Mouse (Mus musculus): ENCODE results near the gene Pde8b. TPM values are rescaled to one million over a fixed set of nuclear protein-coding genes. Genes with fewer than 3 reads are reported as not detected.
"Not testable (repeated sequence)": the region's sequence is repeated elsewhere in the genome, so short reads cannot be mapped to it uniquely, and the experiment has no call there.

Gene Pde8b
- total RNA-seq, 2 experiments from 2014 or later, result 132 to 151 TPM

GRCm38 (mm10) chr13:95255083-95255482, 4.9 kb upstream of the Pde8b start:
- intact Hi-C loops (cut with DNase I), result no loop called here
- no peak overlapping the region for H3K4me3 ChIP-seq
- DNase-seq (ENCODE audit: extremely low spot score in 1 of 2, low spot score in 2 of 2), result no peak
- no peak overlapping the region for H3K27ac ChIP-seq
- no peak for TF ChIP-seq CTCF (IDR thresholded peaks at IDR 0.05)

DNA sequence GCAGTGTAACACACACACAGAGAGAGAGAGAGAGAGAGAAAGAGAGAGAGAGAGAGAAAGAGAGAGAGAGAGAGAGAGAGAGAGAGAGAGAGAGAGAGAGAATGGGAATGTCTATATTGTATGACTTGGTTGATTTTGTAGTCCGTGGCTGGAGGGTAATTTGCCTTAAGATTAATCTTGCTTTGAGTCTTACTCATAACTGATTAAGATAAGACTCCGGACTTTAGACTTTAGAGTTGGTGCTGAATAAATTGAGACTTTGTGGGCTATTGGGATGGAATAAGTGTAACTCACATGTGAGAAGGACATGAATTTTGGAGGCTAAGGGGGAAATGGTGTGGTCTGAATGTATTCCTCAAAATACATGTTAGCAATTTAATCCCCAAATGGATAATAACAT, 7.1 kb downstream of the Pde8b start:
- intact Hi-C loops (cut with DNase I), result no loop called here
- no peak overlapping the region for H3K4me3 ChIP-seq
- TF ChIP-seq CTCF (IDR thresholded peaks at IDR 0.05), result no peak
- H3K27ac ChIP-seq, result no peak overlapping the region
- no peak for DNase-seq (ENCODE audit: extremely low spot score in 1 of 2, low spot score in 2 of 2)

DNA sequence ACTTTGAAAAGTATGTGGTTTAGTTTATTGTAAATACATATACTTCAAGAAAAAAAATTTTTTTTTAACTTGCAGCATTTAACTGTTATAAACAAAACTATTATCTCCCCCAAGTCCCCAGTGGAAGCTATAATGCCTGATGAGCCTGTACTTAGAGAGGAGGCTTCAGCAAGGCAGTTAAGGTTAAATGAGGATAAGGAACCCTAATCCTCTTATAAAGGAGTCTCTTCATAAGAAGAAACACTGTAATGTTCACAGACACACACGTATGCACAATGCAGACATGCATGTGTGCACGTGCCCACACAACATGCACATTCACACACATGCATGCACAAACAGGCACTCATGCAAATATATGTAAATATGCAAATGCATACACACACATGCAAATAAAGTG, 12.6 kb downstream of the Pde8b start:
- Histone ChIP-seq H3K4me3 (no peak overlapping the region), H3K27ac (no peak overlapping the region)
- DNase-seq (ENCODE audit: extremely low spot score in 1 of 2, low spot score in 2 of 2), result no peak
- intact Hi-C loops (cut with DNase I), result no loop called here
- no peak for TF ChIP-seq CTCF (IDR thresholded peaks at IDR 0.05)

DNA sequence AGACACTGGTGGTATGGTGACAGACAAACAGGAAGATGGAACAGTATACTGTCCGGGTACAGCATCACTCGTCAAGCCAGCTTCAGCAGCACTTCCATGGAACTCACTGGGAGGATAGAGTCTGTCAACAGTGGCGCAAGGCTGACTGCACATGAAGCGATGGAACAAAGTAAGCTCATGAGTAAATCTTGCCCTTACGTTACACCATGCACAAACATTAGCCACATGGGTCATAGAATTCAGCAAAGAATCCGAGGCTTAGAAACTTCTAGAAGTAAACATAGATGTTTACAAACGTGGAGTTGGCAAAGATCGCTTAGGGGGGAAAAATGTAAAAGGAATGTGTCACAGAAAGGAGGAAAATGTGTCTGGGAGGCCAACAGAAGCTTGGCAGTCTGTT, 14.9 kb downstream of the Pde8b start:
- Histone ChIP-seq H3K4me3 (no peak overlapping the region), H3K27ac (no peak overlapping the region)
- DNase-seq (ENCODE audit: extremely low spot score in 1 of 2, low spot score in 2 of 2), result no peak
- intact Hi-C loops (cut with DNase I), result no loop called here
- TF ChIP-seq CTCF (IDR thresholded peaks at IDR 0.05), result no peak

- H3K4me3 ChIP-seq, result no peak overlapping the region
- no peak for DNase-seq (ENCODE audit: extremely low spot score in 1 of 2, low spot score in 2 of 2)
- TF ChIP-seq CTCF (IDR thresholded peaks at IDR 0.05), result no peak
- intact Hi-C loops (cut with DNase I), result no loop called here
- H3K27ac ChIP-seq, result no peak overlapping the region
Observed at GRCm38 (mm10) chr13:95231366-95232138, 18.6 kb downstream of the Pde8b start.

- intact Hi-C loops (cut with DNase I), result no loop called here
- DNase-seq (ENCODE audit: extremely low spot score in 1 of 2, low spot score in 2 of 2), result no peak
- TF ChIP-seq CTCF (IDR thresholded peaks at IDR 0.05), result no peak
- no peak overlapping the region for H3K4me3 ChIP-seq
- H3K27ac ChIP-seq, result no peak overlapping the region
Observed at GRCm38 (mm10) chr13:95230326-95230725, 19.8 kb downstream of the Pde8b start.

GRCm38 (mm10) chr13:95224491-95224890, 25.6 kb downstream of the Pde8b start:
- no peak for TF ChIP-seq CTCF (IDR thresholded peaks at IDR 0.05)
- H3K4me3 ChIP-seq, result no peak overlapping the region
- intact Hi-C loops (cut with DNase I), result loop anchor here (5.0 kb wide), 2 partner anchors 142 to 192 kb away; no protein-coding TSS in a partner anchor
- no peak overlapping the region for H3K27ac ChIP-seq
- no peak for DNase-seq (ENCODE audit: extremely low spot score in 1 of 2, low spot score in 2 of 2)

DNA sequence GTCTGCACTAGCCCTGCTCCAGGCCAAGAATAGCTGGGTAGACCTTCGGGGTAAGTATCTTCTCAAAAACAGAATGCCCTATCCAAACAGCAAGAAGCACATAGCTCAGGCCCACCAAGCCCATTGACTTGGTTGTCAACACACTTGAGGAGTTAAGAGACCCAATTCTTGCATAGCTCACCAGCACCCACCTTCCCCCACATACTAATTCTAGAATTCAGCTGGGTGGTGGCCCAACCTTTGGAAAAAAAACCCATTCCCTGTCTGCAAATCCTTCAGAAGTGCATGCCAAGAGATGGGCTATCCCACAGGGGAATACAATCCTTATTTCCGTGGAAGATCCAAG, 26.7 kb downstream of the Pde8b start:
- DNase-seq (ENCODE audit: extremely low spot score in 1 of 2, low spot score in 2 of 2), result no peak
- TF ChIP-seq CTCF (IDR thresholded peaks at IDR 0.05), result no peak
- Histone ChIP-seq H3K4me3 (peak overlapping the region; percentile 72), H3K27ac (peak overlapping the region; percentile 94)
- intact Hi-C loops (cut with DNase I), result loop anchor here (5.0 kb wide), 2 partner anchors 141 to 191 kb away; no protein-coding TSS in a partner anchor

- Histone ChIP-seq H3K27ac (peak overlapping the region; percentile 94), H3K4me3 (peak overlapping the region; percentile 72)
- TF ChIP-seq CTCF (IDR thresholded peaks at IDR 0.05), result no peak
- DNase-seq (ENCODE audit: extremely low spot score in 1 of 2, low spot score in 2 of 2), result peak; percentile 62 to 65
- intact Hi-C loops (cut with DNase I), result loop anchor here (5.0 kb wide), 2 partner anchors 140 to 190 kb away; no protein-coding TSS in a partner anchor
Observed at GRCm38 (mm10) chr13:95222569-95223426, 27.3 kb downstream of the Pde8b start.

DNA sequence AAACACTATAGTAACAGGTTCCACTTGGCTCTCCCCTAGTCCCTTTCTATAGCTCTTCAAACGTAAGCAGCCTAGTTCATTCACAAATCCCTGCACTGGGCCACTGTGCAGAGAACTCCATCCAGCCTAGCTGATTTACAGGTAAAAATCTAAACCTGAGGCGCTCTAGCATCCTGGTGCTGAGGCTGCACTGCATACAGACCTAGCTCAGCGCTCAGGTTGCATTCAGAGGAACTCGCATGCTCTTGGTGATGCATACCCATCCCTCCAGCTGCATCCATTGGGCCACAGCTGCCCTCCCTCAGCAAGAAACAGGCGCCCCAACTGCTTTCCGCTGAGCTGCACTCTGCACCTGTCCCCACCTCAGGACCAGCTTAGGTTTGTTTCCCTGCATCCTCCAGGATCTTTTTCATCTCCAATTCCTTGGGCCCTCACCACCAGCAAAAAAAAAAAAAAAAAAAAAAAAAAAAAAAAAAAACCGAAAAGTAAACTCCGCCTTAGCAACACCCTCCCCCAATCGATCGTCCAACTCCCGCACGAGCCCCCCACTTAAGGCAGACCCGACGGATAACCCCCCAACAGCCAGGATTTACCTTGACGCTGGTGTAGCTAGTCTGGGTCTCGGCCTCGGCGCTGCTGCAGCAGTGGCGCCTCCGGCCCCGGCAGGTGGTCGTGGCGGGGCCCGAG, 28.1 kb downstream of the Pde8b start:
- peak overlapping the region; percentile 72 for H3K4me3 ChIP-seq
- intact Hi-C loops (cut with DNase I), result loop anchor here (5.0 kb wide), 2 partner anchors 140 to 190 kb away; no protein-coding TSS in a partner anchor
- no peak for TF ChIP-seq CTCF (IDR thresholded peaks at IDR 0.05)
- DNase-seq (ENCODE audit: extremely low spot score in 1 of 2, low spot score in 2 of 2), result peak; percentile 34 to 43
- H3K27ac ChIP-seq, result peak overlapping the region; percentile 94

DNA sequence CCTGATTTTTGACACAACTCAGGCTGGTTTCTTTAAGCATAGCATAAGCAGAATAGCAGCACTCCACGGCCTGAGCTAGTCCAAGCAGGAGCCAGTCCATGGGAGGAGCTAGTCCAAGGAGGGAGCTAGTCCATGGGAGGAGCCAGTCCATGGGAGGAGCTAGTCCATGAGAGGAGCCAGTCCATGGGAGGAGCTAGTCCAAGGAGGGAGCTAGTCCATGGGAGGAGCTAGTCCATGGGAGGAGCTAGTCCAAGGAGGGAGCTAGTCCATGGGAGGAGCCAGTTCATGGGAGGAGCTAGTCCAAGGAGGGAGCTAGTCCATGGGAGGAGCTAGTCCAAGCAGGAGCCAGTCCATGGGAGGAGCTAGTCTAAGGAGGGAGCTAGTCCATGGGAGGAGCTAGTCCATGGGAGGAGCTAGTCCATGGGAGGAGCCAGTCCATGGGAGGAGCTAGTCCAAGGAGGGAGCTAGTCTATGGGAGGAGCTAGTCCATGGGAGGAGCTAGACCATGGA, 34.4 kb downstream of the Pde8b start:
- not testable (repeated sequence) for H3K4me3 ChIP-seq; H3K27ac ChIP-seq; DNase-seq (ENCODE audit: extremely low spot score in 1 of 2, low spot score in 2 of 2)
- intact Hi-C loops (cut with DNase I), result loop anchor here (5.0 kb wide), 1 partner anchor 193 kb away; no protein-coding TSS in a partner anchor
